Mouse (Mus musculus) monocyte, adult 5-6 weeks (primary cell): Measurements from ENCODE around the gene Slc22a5. TPM values are rescaled to one million over a fixed set of nuclear protein-coding genes. Genes with fewer than 3 reads are reported as not detected.
A peak's percentile ranks its signal among the peaks of the same experiment; 100 is the strongest.
"Not testable (repeated sequence)": the region's sequence is repeated elsewhere in the genome, so short reads cannot be mapped to it uniquely, and the experiment has no call there.

Experiments
- ATAC-seq: fragments of 153-309, 156-312 bp; replicated peaks from 2 replicates; pipeline ENCODE4 v1.8.0; 2017; ENCODE audit warnings: mild to moderate bottlenecking; ENCODE audit not compliant: low TSS enrichment, insufficient number of reproducible peaks, severe bottlenecking, poor library complexity, low FRiP score
- total RNA-seq: library from RNA; stranded (forward); fragments of 200-1000, 200-491, 200-594 nt; gene quantifications from 3 replicates; pipeline ENCODE4 v1.2.3, GENCODE M21; 2017

Gene Slc22a5
- 5.3 to 12.8 TPM (median 8.5 TPM) in 3 replicates for total RNA-seq

- peak; percentile 96 for ATAC-seq
Measured at GRCm38 (mm10) chr11:53891505-53892451, at the start of gene Slc22a5. Gene Slc22a5, minus strand, starts transcription at chr11:53891660.

DNA sequence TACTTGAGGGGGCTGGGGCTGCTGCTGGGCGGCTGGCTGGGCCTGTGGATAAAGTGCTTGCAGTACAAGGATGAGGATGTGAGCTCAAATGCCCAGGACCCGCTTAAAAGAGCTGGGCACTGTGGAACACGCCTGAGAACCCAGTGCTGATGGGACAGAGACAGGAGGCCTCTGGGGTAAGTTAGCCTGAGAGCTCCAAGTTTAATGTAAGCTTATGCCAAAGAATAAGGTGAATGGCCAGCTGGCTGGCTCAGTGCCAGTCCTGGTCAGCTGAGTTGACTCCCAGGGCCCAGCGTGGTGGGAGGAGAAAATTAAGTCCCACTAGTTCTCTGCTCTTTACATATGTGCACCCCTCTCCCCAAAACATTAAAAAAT lies 40.5 kb upstream of the Slc22a5 start:
- not testable (repeated sequence) for ATAC-seq

- ATAC-seq, result 0 out of 2 replicates have a peak, but pooled peaks have one; percentile 37
Measured at GRCm38 (mm10) chr11:53931091-53931943, 39.9 kb upstream of the Slc22a5 start.

GRCm38 (mm10) chr11:53929741-53930140 lies 38.3 kb upstream of the Slc22a5 start:
- ATAC-seq, result 0 out of 2 replicates have a peak, but pooled peaks have one; percentile 18

- no peak for ATAC-seq
Measured at GRCm38 (mm10) chr11:53928585-53928984, 37.1 kb upstream of the Slc22a5 start.

DNA sequence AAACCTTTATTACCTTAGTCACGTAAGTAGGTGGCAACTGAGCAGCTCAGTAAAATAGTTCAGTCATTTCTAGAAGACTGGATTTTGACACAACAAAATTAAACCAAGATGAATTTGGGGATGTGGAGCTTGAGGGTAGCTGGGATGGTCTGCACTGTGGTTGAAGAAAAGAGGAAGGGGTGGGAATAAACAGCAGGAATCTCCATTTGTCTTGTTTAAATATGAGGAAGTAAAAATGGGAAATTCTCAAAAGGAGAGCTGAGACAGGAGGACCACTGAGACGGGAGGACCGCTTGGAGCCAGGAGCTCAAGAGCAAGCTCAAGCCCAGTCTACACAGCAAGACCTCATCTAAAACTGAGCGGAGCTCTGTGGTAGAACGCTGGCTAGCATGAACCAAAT lies 34.8 kb upstream of the Slc22a5 start:
- ATAC-seq, result no peak

DNA sequence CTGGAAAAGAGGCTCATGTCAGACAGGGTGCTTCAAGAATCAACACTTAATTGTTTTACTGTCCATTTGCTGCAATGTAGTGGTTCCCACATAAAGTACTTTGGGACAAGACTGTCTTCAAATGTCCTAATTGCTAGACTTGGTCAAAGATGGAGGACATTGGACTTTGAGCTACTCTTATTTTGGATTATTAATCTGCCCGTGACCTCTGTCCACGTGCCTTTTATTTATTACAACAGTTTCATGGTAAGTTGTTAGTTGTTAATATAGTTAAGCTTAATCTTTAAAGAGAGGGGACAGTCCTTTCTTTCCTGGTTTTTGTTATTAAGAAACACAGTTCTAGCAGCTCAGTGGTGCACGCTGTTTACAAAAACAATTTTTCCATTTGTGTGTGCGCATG lies 27.4 kb upstream of the Slc22a5 start:
- ATAC-seq, result no peak

- ATAC-seq, result no peak
Measured at GRCm38 (mm10) chr11:53911011-53911410, 19.6 kb upstream of the Slc22a5 start.

- ATAC-seq, result no peak
Measured at GRCm38 (mm10) chr11:53908686-53909085, 17.2 kb upstream of the Slc22a5 start.

DNA sequence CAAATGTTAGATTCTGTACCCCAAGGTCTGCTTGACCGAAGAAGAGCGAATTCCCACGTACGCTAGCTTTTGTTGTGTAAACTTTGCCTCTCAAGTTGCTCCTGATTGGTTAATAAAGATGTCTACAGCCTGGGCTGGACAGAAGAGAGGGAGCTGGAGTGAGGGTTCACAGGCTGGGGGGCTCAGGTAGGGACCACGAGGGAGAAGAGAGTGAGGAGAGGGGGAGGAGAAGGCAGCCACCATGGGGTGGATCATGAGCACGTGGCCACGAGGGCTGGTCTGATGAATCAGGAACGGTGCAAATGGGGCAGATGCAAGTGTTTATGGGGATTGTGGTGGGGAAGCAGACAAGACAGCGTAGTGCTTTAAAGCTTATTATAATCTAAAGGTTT lies 13.1 kb upstream of the Slc22a5 start:
- ATAC-seq, result no peak

- ATAC-seq, result no peak
Measured at GRCm38 (mm10) chr11:53903781-53904533, 12.5 kb upstream of the Slc22a5 start.

DNA sequence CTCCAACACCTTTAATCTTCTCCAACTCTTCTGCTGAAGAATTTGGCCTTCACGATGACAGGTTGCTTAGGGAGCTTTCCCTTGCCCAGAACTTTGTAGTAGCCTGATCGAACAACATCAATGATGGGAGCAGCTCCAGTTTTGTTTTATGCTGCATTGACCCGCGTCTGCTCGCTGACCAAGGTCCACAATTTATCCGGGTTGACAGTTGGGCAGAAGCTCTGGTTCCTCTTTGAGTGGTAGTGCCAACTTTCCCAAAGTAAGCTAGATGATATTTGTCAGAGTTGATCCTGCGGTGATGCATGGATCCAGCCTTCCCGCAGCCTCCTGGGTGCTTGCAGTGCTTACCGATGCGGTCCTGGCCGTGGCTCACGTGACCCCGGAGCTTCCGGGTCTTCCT lies 11.3 kb upstream of the Slc22a5 start:
- ATAC-seq, result no peak

DNA sequence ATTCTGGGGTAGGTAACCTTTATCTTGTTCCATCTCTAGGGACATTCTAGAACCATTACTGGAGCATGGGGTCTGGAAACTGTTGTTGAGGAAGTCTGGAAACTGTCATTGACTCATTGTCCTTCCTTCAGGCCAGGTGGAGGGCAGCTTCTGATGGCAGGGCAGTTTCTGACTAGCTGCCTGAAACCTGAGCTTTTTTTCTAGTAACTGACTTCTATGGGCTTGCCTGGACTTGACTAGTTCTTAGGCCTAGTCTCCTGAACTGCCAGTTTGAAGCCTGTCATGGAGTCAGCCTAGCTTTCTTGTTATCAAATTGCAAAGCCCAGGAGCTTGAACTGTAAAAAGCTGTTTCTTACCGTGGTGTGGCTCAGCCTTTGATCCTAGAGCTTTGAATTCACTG lies 9.5 kb upstream of the Slc22a5 start:
- ATAC-seq, result no peak

GRCm38 (mm10) chr11:53899981-53900380 lies 8.5 kb upstream of the Slc22a5 start:
- ATAC-seq, result no peak

GRCm38 (mm10) chr11:53899004-53899403 lies 7.5 kb upstream of the Slc22a5 start:
- ATAC-seq, result no peak

GRCm38 (mm10) chr11:53896935-53897334 lies 5.5 kb upstream of the Slc22a5 start:
- ATAC-seq, result no peak

DNA sequence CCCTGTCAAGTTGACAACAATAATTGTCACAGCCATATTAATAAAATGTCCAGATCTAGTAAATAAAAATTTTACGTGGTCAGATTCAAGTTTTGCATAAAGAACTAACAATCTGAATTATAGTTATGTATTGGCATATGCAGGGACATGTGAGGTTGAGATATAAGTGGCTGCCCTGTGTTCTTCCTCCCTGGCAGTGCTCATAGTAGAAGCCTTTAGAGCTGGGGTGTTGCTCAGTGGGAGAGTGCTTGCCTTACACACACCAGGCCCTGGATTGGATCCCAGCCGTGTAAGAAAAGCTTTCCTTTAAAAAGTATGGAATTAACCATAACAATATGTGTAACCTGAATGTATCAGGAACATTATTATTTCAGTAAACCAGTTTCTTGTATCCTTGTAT lies 2.0 kb upstream of the Slc22a5 start:
- ATAC-seq, result no peak

DNA sequence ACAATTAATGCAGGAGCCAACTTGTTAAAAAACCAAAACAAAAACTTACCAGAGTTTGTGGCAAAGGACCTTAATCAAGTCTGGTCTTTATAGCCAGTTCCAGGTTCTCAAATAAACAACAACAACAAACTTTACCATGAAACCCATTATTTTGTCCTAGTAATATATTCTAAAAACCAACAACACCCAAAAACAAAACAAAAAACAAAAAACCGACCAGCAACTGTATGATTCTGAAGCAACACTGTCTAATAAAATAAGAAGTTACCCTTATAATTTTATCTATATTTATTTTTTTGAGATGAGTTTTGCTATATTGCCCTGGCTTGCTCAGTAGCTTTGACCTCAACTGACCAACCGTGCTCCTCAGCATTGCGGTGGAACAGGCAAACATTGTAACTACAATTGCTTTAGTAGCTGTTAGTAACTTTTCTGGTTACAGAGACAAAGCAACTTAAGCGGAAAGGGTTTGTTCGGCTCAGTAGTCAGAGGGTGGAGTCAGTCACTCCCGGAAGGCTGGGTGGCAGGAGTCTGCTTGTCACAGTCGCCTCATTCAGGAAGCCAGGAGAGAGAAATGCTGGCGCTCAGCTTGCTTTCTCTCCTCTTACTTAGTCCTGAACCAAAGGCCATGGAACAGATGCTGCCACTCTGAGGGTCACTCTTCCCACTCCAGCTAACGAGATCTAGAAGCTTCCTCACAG lies 1.4 kb upstream of the Slc22a5 start:
- ATAC-seq, result peak; percentile 45; the same call in 1 of the 2 replicates
